Mouse (Mus musculus): ENCODE results near the gene Nat8f6. TPM values are rescaled to one million over a fixed set of nuclear protein-coding genes. Genes with fewer than 3 reads are reported as not detected.
"Not testable (repeated sequence)": the region's sequence is repeated elsewhere in the genome, so short reads cannot be mapped to it uniquely, and the experiment has no call there.

Gene Nat8f6
- polyA plus RNA-seq, 1 experiment from 2014 or later: not detected

DNA sequence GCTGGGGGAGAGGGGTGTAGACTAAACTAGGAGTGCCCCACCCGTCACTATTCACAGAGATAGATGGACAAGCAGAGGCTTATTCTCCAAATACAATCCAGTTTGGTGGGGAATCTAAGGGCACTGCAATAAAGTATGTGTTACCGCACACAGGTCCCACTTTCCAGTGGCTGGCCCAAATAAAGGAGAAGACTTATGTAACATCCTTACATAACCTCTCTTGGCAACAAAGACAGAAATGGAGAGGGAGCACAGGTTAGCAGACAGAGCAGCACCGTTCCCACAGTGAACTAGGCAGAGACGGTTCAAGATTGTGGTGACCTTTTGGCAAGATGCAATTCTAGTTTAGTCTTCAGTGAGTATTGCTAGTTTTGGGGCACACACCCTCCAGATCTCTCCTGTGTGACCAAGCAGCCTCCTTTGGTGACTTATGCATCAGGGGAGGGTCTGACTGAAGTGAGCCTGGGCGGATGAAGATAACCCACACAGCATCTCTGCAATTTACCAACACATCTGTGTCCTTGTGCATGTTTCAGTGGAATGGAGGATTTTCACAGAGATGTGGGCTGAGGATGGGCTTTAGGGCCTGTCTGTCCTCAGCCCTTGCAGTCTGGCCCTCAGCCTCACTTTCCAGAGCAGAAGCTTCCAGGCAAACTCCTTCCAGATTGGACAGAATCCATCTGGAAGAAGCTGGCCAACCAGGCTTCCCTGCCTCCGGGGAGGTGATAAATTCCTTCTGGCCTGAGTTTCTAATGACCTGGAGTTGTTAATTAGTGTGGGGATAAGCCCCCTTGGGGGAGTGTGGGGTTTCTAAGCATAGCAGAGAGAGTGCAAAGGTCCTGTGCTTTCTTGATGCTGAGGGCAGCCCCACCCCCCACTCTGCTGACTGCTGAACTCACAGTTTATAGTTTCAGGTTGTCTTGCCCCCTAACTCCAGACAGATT is 57.4 kb downstream of the Nat8f6 start:
- not testable (repeated sequence) for H3K27ac ChIP-seq; H3K4me1 ChIP-seq; H3K9ac ChIP-seq; H3K27me3 ChIP-seq; H3K9me3 ChIP-seq (replicated peaks); H3K36me3 ChIP-seq; H3K4me3 ChIP-seq; ATAC-seq (ENCODE audit: low FRiP score); H3K4me2 ChIP-seq (replicated peaks)
- whole genome bisulfite sequencing: 90% methylated on average over 5 of the region's 6 CpGs

DNA sequence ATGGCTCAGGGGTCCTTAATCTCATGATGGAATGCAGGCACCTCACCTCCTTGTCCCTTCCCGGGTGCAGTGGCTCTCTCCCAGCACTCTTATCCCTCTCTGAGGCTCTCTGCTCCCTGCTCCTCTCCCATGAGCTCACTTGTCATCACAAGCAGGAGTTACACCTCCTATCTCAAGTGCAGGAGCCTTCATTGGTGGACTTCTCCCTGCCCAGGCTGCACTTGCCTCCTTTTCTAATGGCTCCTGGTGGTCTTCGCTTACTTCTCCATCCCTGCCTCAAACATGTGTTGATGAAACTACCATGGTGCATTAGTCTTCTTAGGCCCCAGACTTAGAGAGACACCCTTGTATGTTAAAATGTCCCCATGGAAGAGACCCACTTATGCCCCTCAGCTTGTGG is 58.1 kb downstream of the Nat8f6 start:
- H3K36me3 ChIP-seq; H3K27ac ChIP-seq; H3K4me1 ChIP-seq; H3K27me3 ChIP-seq; H3K4me3 ChIP-seq; ATAC-seq (ENCODE audit: low FRiP score); H3K9me3 ChIP-seq (replicated peaks); H3K4me2 ChIP-seq (replicated peaks); H3K9ac ChIP-seq: not testable (repeated sequence)
- 78% methylated on average over 2 of the region's 2 CpGs for WGBS

Small RNA genes within 50 kb of the gene (microRNA-seq; reads per million reads assigned to microRNA genes)
- gene Mir6375: not detected

Other genes starting within 250 kb of the Nat8f6 start
- 8.0 and 8.4 TPM in 2 replicates for gene Alms1, start 233.4 kb downstream of the Nat8f6 start, polyA plus RNA-seq (2016; fragmentation: Nextera tagmentation; extraction: Ambion mirVana)
- gene Nat8f7, start 107.7 kb downstream of the Nat8f6 start, polyA plus RNA-seq (2016; fragmentation: Nextera tagmentation; extraction: Ambion mirVana): not detected in 2 replicates
- 0.20 and 0.44 TPM in 2 replicates for gene Nat8f3, start 55.2 kb downstream of the Nat8f6 start, polyA plus RNA-seq (2016; fragmentation: Nextera tagmentation; extraction: Ambion mirVana)
- gene Nat8f5, start within 50 bp of the Nat8f6 start, polyA plus RNA-seq (2016; fragmentation: Nextera tagmentation; extraction: Ambion mirVana): not detected in 2 replicates
- not detected in 2 replicates for gene Nat8, start 11.1 kb upstream of the Nat8f6 start, polyA plus RNA-seq (2016; fragmentation: Nextera tagmentation; extraction: Ambion mirVana)
- not detected in 2 replicates for gene Nat8f2, start 48.2 kb upstream of the Nat8f6 start, polyA plus RNA-seq (2016; fragmentation: Nextera tagmentation; extraction: Ambion mirVana)
- gene Nat8f4, start 83.9 kb upstream of the Nat8f6 start, polyA plus RNA-seq (2016; fragmentation: Nextera tagmentation; extraction: Ambion mirVana): 5.3 and 6.0 TPM in 2 replicates
- gene Tprkb, start 90.9 kb upstream of the Nat8f6 start, polyA plus RNA-seq (2016; fragmentation: Nextera tagmentation; extraction: Ambion mirVana): 39.2 and 40.6 TPM in 2 replicates
- gene Nat8f1, start 94.7 kb upstream of the Nat8f6 start, polyA plus RNA-seq (2016; fragmentation: Nextera tagmentation; extraction: Ambion mirVana): 9.5 and 10.7 TPM in 2 replicates
- 54.4 and 60.4 TPM in 2 replicates for gene Dusp11, start 140.7 kb upstream of the Nat8f6 start, polyA plus RNA-seq (2016; fragmentation: Nextera tagmentation; extraction: Ambion mirVana)
- gene Figla, start 195.2 kb upstream of the Nat8f6 start, polyA plus RNA-seq (2016; fragmentation: Nextera tagmentation; extraction: Ambion mirVana): not detected in 2 replicates
- 115 and 119 TPM in 2 replicates for gene Add2, start 207.7 kb upstream of the Nat8f6 start, polyA plus RNA-seq (2016; fragmentation: Nextera tagmentation; extraction: Ambion mirVana)